Mouse (Mus musculus): ENCODE data around the gene Fn1.

The Fn1 gene

GRCm38 (mm10) chr1:71609057-71609775 is 43.8 kb downstream of the Fn1 start:
- in situ Hi-C loops (cut with MboI; ENCODE audit: unreplicated experiment in 2 of 2) = no loop called here

GRCm38 (mm10) chr1:71606600-71607325 is 46.2 kb downstream of the Fn1 start:
- in situ Hi-C loops (cut with MboI; ENCODE audit: unreplicated experiment in 2 of 2) = no loop called here

GRCm38 (mm10) chr1:71605751-71606150 is 47.2 kb downstream of the Fn1 start:
- in situ Hi-C loops (cut with MboI; ENCODE audit: unreplicated experiment in 2 of 2) = no loop called here

GRCm38 (mm10) chr1:71595365-71595764 is 57.6 kb downstream of the Fn1 start:
- in situ Hi-C loops (cut with MboI; ENCODE audit: unreplicated experiment in 2 of 2) = no loop called here

- in situ Hi-C loops (cut with MboI; ENCODE audit: unreplicated experiment in 2 of 2) = no loop called here
Measured at GRCm38 (mm10) chr1:71594268-71594667, 58.7 kb downstream of the Fn1 start.

- in situ Hi-C loops (cut with MboI; ENCODE audit: unreplicated experiment in 2 of 2) = no loop called here
Measured at GRCm38 (mm10) chr1:71593184-71593583, 59.8 kb downstream of the Fn1 start.

- in situ Hi-C loops (cut with MboI; ENCODE audit: unreplicated experiment in 2 of 2) = no loop called here
Measured at GRCm38 (mm10) chr1:71590038-71590437, 63.0 kb downstream of the Fn1 start.

GRCm38 (mm10) chr1:71586658-71587057 is 66.3 kb downstream of the Fn1 start:
- in situ Hi-C loops (cut with MboI; ENCODE audit: unreplicated experiment in 2 of 2) = no loop called here

GRCm38 (mm10) chr1:71583900-71584299 is 69.1 kb downstream of the Fn1 start:
- in situ Hi-C loops (cut with MboI; ENCODE audit: unreplicated experiment in 2 of 2) = no loop called here

- in situ Hi-C loops (cut with MboI; ENCODE audit: unreplicated experiment in 2 of 2) = no loop called here
Measured at GRCm38 (mm10) chr1:71583302-71583701, 69.7 kb downstream of the Fn1 start.

- in situ Hi-C loops (cut with MboI; ENCODE audit: unreplicated experiment in 2 of 2) = no loop called here
Measured at GRCm38 (mm10) chr1:71580408-71580807, 72.6 kb downstream of the Fn1 start.

GRCm38 (mm10) chr1:71579526-71579925 is 73.5 kb downstream of the Fn1 start:
- in situ Hi-C loops (cut with MboI; ENCODE audit: unreplicated experiment in 2 of 2) = no loop called here

- in situ Hi-C loops (cut with MboI; ENCODE audit: unreplicated experiment in 2 of 2) = no loop called here
Measured at GRCm38 (mm10) chr1:71576837-71577236, 76.2 kb downstream of the Fn1 start.

- in situ Hi-C loops (cut with MboI; ENCODE audit: unreplicated experiment in 2 of 2) = no loop called here
Measured at GRCm38 (mm10) chr1:71575987-71576386, 77.0 kb downstream of the Fn1 start.

GRCm38 (mm10) chr1:71570116-71570515 is 82.9 kb downstream of the Fn1 start:
- in situ Hi-C loops (cut with MboI; ENCODE audit: unreplicated experiment in 2 of 2) = loop anchor here (25.0 kb wide), 6 partner anchors 458 to 1142 kb away; partner anchors contain the start of genes Bard1 (in 2 of the 2), Smarcal1 (in 2 of the 2), Ankar (in 1 of the 2) and Rpl37a (in 1 of the 2)

- in situ Hi-C loops (cut with MboI; ENCODE audit: unreplicated experiment in 2 of 2) = loop anchor here (25.0 kb wide), 6 partner anchors 456 to 1144 kb away; partner anchors contain the start of genes Bard1 (in 2 of the 2), Smarcal1 (in 2 of the 2), Ankar (in 1 of the 2) and Rpl37a (in 1 of the 2)
Measured at GRCm38 (mm10) chr1:71567884-71568605, 85.0 kb downstream of the Fn1 start.

GRCm38 (mm10) chr1:71564291-71564690 is 88.7 kb downstream of the Fn1 start:
- in situ Hi-C loops (cut with MboI; ENCODE audit: unreplicated experiment in 2 of 2) = loop anchor here (25.0 kb wide), 6 partner anchors 452 to 1148 kb away; partner anchors contain the start of genes Bard1 (in 2 of the 2), Smarcal1 (in 2 of the 2), Ankar (in 1 of the 2) and Rpl37a (in 1 of the 2)

- in situ Hi-C loops (cut with MboI; ENCODE audit: unreplicated experiment in 2 of 2) = loop anchor here (25.0 kb wide), 6 partner anchors 448 to 1152 kb away; partner anchors contain the start of genes Bard1 (in 2 of the 2), Smarcal1 (in 2 of the 2), Ankar (in 1 of the 2) and Rpl37a (in 1 of the 2)
Measured at GRCm38 (mm10) chr1:71560626-71561025, 92.4 kb downstream of the Fn1 start.

- in situ Hi-C loops (cut with MboI; ENCODE audit: unreplicated experiment in 2 of 2) = loop anchor here (5.0 to 25.0 kb wide), 8 partner anchors 398 to 1155 kb away; partner anchors contain the start of genes Bard1 (in 2 of the 2), Smarcal1 (in 2 of the 2), Ankar (in 1 of the 2) and Rpl37a (in 1 of the 2)
Measured at GRCm38 (mm10) chr1:71556688-71557612, 96.0 kb downstream of the Fn1 start, which contains the start of gene Atic. Gene Atic (plus strand): TSS chr1:71557150.
